Mouse (Mus musculus) olfactory bulb, adult 2 months (tissue): ENCODE results near the gene Olfr1062. TPM values are rescaled to one million over a fixed set of nuclear protein-coding genes. Genes with fewer than 3 reads are reported as not detected.

ENCODE experiments used
- H3K27ac ChIP-seq: fragments of 200-500 bp; 2 replicates; pipeline ENCODE4 v1.5.1; 2012; ENCODE audit warnings: low read depth, low read length; ENCODE audit not compliant: insufficient read depth
- H3K4me1 ChIP-seq: fragments of 200-500 bp; 2 replicates; pipeline ENCODE4 v1.6.1; 2012; ENCODE audit warnings: low read length; ENCODE audit not compliant: control insufficient read depth, insufficient read depth
- H3K4me3 ChIP-seq: fragments of 200-500 bp; 2 replicates; pipeline ENCODE4 v1.5.1; 2012; ENCODE audit warnings: mild to moderate bottlenecking, low read depth, low read length, moderate library complexity; ENCODE audit not compliant: insufficient read depth
- CTCF ChIP-seq: fragments of 200-500 bp; IDR thresholded peaks from 2 replicates; pipeline ENCODE4 v1.5.1; 2012; ENCODE audit warnings: low read depth, mild to moderate bottlenecking, low read length, moderate library complexity; ENCODE audit not compliant: insufficient read depth
- POLR2A ChIP-seq: fragments of 200-500 bp; IDR thresholded peaks from 2 replicates; pipeline ENCODE4 v1.6.1; 2012; ENCODE audit warnings: mild to moderate bottlenecking, low read depth, low read length, moderate library complexity; ENCODE audit not compliant: insufficient read depth
- polyA plus RNA-seq: library from polyadenylated mRNA; stranded (reverse); fragments of >200 nt; gene quantifications from 2 replicates; pipeline ENCODE4 v1.2.4, GENCODE M21; 2012; ENCODE audit warnings: low replicate concordance; ENCODE audit not compliant: missing spikeins, insufficient read depth, insufficient read length

Gene Olfr1062
- polyA plus RNA-seq, 1 experiment = not detected

GRCm38 (mm10) chr2:86378293-86378692, 48.3 kb downstream of the Olfr1062 start, which contains the start of gene Olfr1057:
Gene Olfr1057 (minus strand): TSS chr2:86378393.
- no peaks in the 10 kb centered on the region for H3K4me1 ChIP-seq
- no peak within 1 kb of the TSS for H3K4me3 ChIP-seq
- H3K27ac ChIP-seq = no peak within 1 kb of the TSS
- TF ChIP-seq POLR2A (no peak), CTCF (no peak)

Other genes with a start within 250 kb of the Olfr1062 start
- gene Olfr1044, start 248.9 kb downstream of the Olfr1062 start, polyA plus RNA-seq = not detected in 2 replicates
- gene Olfr52, start 241.1 kb downstream of the Olfr1062 start, polyA plus RNA-seq = not detected in 2 replicates
- gene Olfr1045, start 223.7 kb downstream of the Olfr1062 start, polyA plus RNA-seq = not detected in 2 replicates
- gene Olfr1046, start 207.4 kb downstream of the Olfr1062 start, polyA plus RNA-seq = not detected in 2 replicates
- gene Olfr1047, start 195.3 kb downstream of the Olfr1062 start, polyA plus RNA-seq = not detected in 2 replicates
- not detected in 2 replicates for gene Olfr1048, start 186.5 kb downstream of the Olfr1062 start, polyA plus RNA-seq
- not detected in 2 replicates for gene Olfr1049, start 168.4 kb downstream of the Olfr1062 start, polyA plus RNA-seq
- gene Olfr1051, start 147.7 kb downstream of the Olfr1062 start, polyA plus RNA-seq = not detected in 2 replicates
- not detected in 2 replicates for gene Olfr1052, start 134.3 kb downstream of the Olfr1062 start, polyA plus RNA-seq
- gene Olfr1053, start 111.5 kb downstream of the Olfr1062 start, polyA plus RNA-seq = not detected in 2 replicates
- gene Olfr1054, start 91.3 kb downstream of the Olfr1062 start, polyA plus RNA-seq = not detected in 2 replicates
- gene Olfr1055, start 76.5 kb downstream of the Olfr1062 start, polyA plus RNA-seq = not detected in 2 replicates
- gene Olfr1056, start 64.3 kb downstream of the Olfr1062 start, polyA plus RNA-seq = not detected in 2 replicates
- gene Olfr1057, start 48.4 kb downstream of the Olfr1062 start, polyA plus RNA-seq = not detected in 2 replicates
- gene Olfr1058, start 38.2 kb downstream of the Olfr1062 start, polyA plus RNA-seq = not detected in 2 replicates
- not detected in 2 replicates for gene Olfr1061, start 12.7 kb downstream of the Olfr1062 start, polyA plus RNA-seq
- gene Olfr1065, start 23.8 kb upstream of the Olfr1062 start, polyA plus RNA-seq = not detected in 2 replicates
- not detected in 2 replicates for gene Olfr1066, start 29.5 kb upstream of the Olfr1062 start, polyA plus RNA-seq
- not detected in 2 replicates for gene Olfr228, start 60.6 kb upstream of the Olfr1062 start, polyA plus RNA-seq
- not detected in 2 replicates for gene Olfr1076, start 81.7 kb upstream of the Olfr1062 start, polyA plus RNA-seq
- not detected in 2 replicates for gene Olfr1079, start 115.7 kb upstream of the Olfr1062 start, polyA plus RNA-seq
- gene Olfr1080, start 131.5 kb upstream of the Olfr1062 start, polyA plus RNA-seq = not detected in 2 replicates
- gene Olfr1082, start 172.2 kb upstream of the Olfr1062 start, polyA plus RNA-seq = not detected in 2 replicates
- not detected in 2 replicates for gene Olfr1084, start 213.0 kb upstream of the Olfr1062 start, polyA plus RNA-seq
- not detected in 2 replicates for gene Olfr1085, start 235.3 kb upstream of the Olfr1062 start, polyA plus RNA-seq